Mouse (Mus musculus) midbrain, embryonic 16.5 days (tissue): ENCODE results near the gene Ccnl2. TPM values are rescaled to one million over a fixed set of nuclear protein-coding genes. Genes with fewer than 3 reads are reported as not detected.
A peak's percentile ranks its signal among the peaks of the same experiment; 100 is the strongest.

Source experiments
- ATAC-seq: fragments of 200-750 bp; cut with Nextera tagmentation; 2 replicates; pipeline ENCODE4 v1.8.0; 2017; ENCODE audit warnings: moderate TSS enrichment
- H3K27ac ChIP-seq: fragments of 300-500 bp; sonication (generic); 2 replicates; pipeline ENCODE4 v1.5.1; 2014; ENCODE audit warnings: mild to moderate bottlenecking, low read length, mixed read lengths
- H3K27me3 ChIP-seq: fragments of 300-500 bp; sonication (generic); 2 replicates; pipeline ENCODE4 v1.6.1; 2014; ENCODE audit warnings: low read depth, low read length, mixed read lengths; ENCODE audit not compliant: control insufficient read depth, insufficient read depth
- H3K36me3 ChIP-seq: fragments of 300-500 bp; sonication (generic); 2 replicates; pipeline ENCODE4 v1.6.1; 2014; ENCODE audit warnings: mild to moderate bottlenecking, low read length, moderate library complexity, mixed read lengths; ENCODE audit not compliant: control insufficient read depth, insufficient read depth
- H3K4me1 ChIP-seq: fragments of 300-500 bp; sonication (generic); 2 replicates; pipeline ENCODE4 v1.6.1; 2014; ENCODE audit warnings: mild to moderate bottlenecking, low read length, mixed read lengths; ENCODE audit not compliant: control insufficient read depth, insufficient read depth
- H3K4me2 ChIP-seq: fragments of 300-500 bp; sonication (generic); 2 replicates; pipeline ENCODE4 v1.6.1; 2014; ENCODE audit warnings: mild to moderate bottlenecking, low read length, mixed read lengths
- H3K4me3 ChIP-seq: fragments of 300-500 bp; sonication (generic); 2 replicates; pipeline ENCODE4 v1.5.1; 2014; ENCODE audit warnings: low read depth, mild to moderate bottlenecking, low read length, moderate library complexity, mixed read lengths
- H3K9ac ChIP-seq: fragments of 300-500 bp; sonication (generic); 2 replicates; pipeline ENCODE4 v1.6.1; 2014; ENCODE audit warnings: low read depth, low read length, mixed read lengths
- H3K9me3 ChIP-seq: fragments of 300-500 bp; sonication (generic); replicated peaks from 2 replicates; pipeline ENCODE4 v1.6.1; 2014; ENCODE audit warnings: mild to moderate bottlenecking, low read length, mixed read lengths; ENCODE audit not compliant: control insufficient read depth, poor library complexity, severe bottlenecking
- WGBS: fragments of 180-500 bp; shearing (Covaris S2); extraction: QIAGEN DNeasy Blood & Tissue Kit; methylation state at CpG from one replicate; pipeline ENCODE4 v1.1.7; 2014; 5-methylcytosine and 5-hydroxymethylcytosine counted together
- microRNA-seq: library from miRNA; unstranded; fragments of <30 nt; microRNA quantifications from one replicate; pipeline ENCODE4, GENCODE M21; 2017
- polyA plus RNA-seq: library from polyadenylated mRNA; unstranded; fragments of >200 nt; fragmentation: Nextera tagmentation; extraction: Ambion mirVana; gene quantifications from 2 replicates; pipeline ENCODE4 v1.2.1, GENCODE M21; 2015

Ccnl2 gene
- polyA plus RNA-seq, 1 experiment from 2014 or later, result 148 TPM

GRCm38 (mm10) chr4:155863001-155863400, 50.7 kb downstream of the Ccnl2 start, which contains the start of gene Tas1r3:
Gene Tas1r3 (minus strand): TSS chr4:155863362.
- H3K9ac ChIP-seq, result no peak within 1 kb of the TSS
- peaks cover 34% of the 10 kb centered on the region for H3K36me3 ChIP-seq
- 81% methylated on average over 5 of the region's 5 CpGs for WGBS
- no peaks in the 10 kb centered on the region for H3K9me3 ChIP-seq
- H3K27ac ChIP-seq, result no peak within 1 kb of the TSS
- no peak within 1 kb of the TSS for H3K4me2 ChIP-seq
- no peak within 1 kb of the TSS for H3K4me3 ChIP-seq
- ATAC-seq, result no peak
- peaks cover under 1% of the 10 kb centered on the region for H3K4me1 ChIP-seq
- no peaks in the 10 kb centered on the region for H3K27me3 ChIP-seq

GRCm38 (mm10) chr4:155868614-155869298, 56.5 kb downstream of the Ccnl2 start:
- Histone ChIP-seq H3K4me1 (peaks cover 23% of the 10 kb centered on the region), H3K9ac (peak overlapping the region; percentile 89), H3K27me3 (no peaks in the 10 kb centered on the region), H3K4me3 (peak overlapping the region; percentile 81), H3K9me3 (no peaks in the 10 kb centered on the region), H3K36me3 (peaks cover 15% of the 10 kb centered on the region; the same call in 1 of the 2 replicates), H3K27ac (peak overlapping the region; percentile 25; the same call in 1 of the 2 replicates), H3K4me2 (peak overlapping the region; percentile 89)
- peak; percentile 63 for ATAC-seq
- WGBS, result 9% methylated on average over 22 of the region's 22 CpGs

DNA sequence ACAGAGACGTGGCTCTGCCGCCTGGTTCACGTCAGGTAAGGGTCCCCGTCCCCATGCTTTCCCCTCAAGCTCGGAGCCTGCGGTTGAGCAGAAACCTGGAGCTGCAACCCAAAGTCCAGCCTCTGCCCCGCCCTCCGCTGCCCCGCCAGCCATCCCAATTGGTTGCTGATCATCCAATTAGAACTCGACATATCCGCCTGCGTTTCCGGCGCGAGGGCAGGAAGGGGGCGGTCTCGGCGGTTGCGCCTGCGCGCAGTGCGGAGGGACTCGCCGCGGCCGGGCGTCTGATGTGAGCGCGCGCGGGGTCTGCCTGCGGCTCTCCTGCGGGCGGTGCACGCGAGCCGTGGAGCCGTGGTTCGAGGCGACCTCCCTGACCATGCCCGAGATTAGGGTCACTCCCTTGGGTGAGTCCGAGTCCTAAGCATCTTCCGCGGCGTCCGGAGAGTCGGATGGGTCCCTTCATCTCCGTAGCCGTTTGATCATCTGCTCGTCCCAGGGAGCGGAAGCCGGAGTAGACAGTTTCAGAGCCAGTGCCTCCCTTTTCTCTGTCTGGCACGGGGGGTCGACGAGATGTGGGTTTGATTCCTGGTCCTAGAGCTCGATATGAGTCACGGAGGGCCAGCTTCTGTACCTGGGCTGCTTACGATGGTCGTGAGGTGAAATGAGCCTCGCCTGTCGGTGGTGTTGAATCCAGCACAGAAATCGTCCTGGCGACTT, 57.2 kb downstream of the Ccnl2 start, which contains the start of the genes Cptp and Ints11:
Gene Cptp, minus strand, starts transcription at position 124 of the 717 bp plus-strand sequence.
Gene Ints11, plus strand, starts transcription at position 230 of the 717 bp plus-strand sequence.
- H3K9me3 ChIP-seq, result no peaks in the 10 kb centered on the region
- H3K27ac ChIP-seq, result peak within 1 kb of the TSS; percentile 78
- peaks cover 23% of the 10 kb centered on the region for H3K4me1 ChIP-seq
- no peaks in the 10 kb centered on the region for H3K27me3 ChIP-seq
- under 1% methylated on average over 63 of the region's 63 CpGs for WGBS
- peaks cover 13% of the 10 kb centered on the region; the same call in 1 of the 2 replicates for H3K36me3 ChIP-seq
- peak; percentile 97 for ATAC-seq
- peak within 1 kb of the TSS; percentile 89 for H3K9ac ChIP-seq
- H3K4me3 ChIP-seq, result peak within 1 kb of the TSS; percentile 81
- H3K4me2 ChIP-seq, result peak within 1 kb of the TSS; percentile 89

- H3K27ac ChIP-seq, result no peak overlapping the region
- no peak overlapping the region for H3K4me3 ChIP-seq
- WGBS, result 95% methylated on average over 7 of the region's 7 CpGs
- no peak overlapping the region for H3K4me2 ChIP-seq
- no peaks in the 10 kb centered on the region for H3K9me3 ChIP-seq
- H3K27me3 ChIP-seq, result no peaks in the 10 kb centered on the region
- no peak overlapping the region for H3K9ac ChIP-seq
- H3K4me1 ChIP-seq, result peaks cover 23% of the 10 kb centered on the region
- H3K36me3 ChIP-seq, result peaks cover 10% of the 10 kb centered on the region; the same call in 1 of the 2 replicates
- no peak for ATAC-seq
Measured at GRCm38 (mm10) chr4:155871404-155871803, 59.1 kb downstream of the Ccnl2 start.

Small RNAs within 50 kb of the gene (microRNA-seq; reads per million reads assigned to microRNA genes)
- gene Gm27743, result not detected

Other genes starting within 250 kb of the Ccnl2 start
- gene Slc35e2, start 211.1 kb upstream of the Ccnl2 start, polyA plus RNA-seq, result 14.7 and 15.5 TPM in 2 replicates
- gene Cdk11b, start 187.6 kb upstream of the Ccnl2 start, polyA plus RNA-seq, result 57.2 and 58.9 TPM in 2 replicates
- gene Gm10563, start 167.1 kb upstream of the Ccnl2 start, polyA plus RNA-seq, result not detected in 2 replicates
- gene Mmp23, start 159.1 kb upstream of the Ccnl2 start, polyA plus RNA-seq, result 3.1 and 4.6 TPM in 2 replicates
- gene Mib2, start 143.3 kb upstream of the Ccnl2 start, polyA plus RNA-seq, result 57.3 and 60.9 TPM in 2 replicates
- 11.4 and 12.2 TPM in 2 replicates for gene Fndc10, start 118.1 kb upstream of the Ccnl2 start, polyA plus RNA-seq
- 151 and 153 TPM in 2 replicates for gene Ssu72, start 107.7 kb upstream of the Ccnl2 start, polyA plus RNA-seq
- gene Tmem240, start 77.7 kb upstream of the Ccnl2 start, polyA plus RNA-seq, result 22.0 and 25.3 TPM in 2 replicates
- gene Atad3a, start 51.4 kb upstream of the Ccnl2 start, polyA plus RNA-seq, result 87.9 and 93.2 TPM in 2 replicates
- gene Vwa1, start 37.8 kb upstream of the Ccnl2 start, polyA plus RNA-seq, result 31.0 and 31.5 TPM in 2 replicates
- 0.85 and 1.1 TPM in 2 replicates for gene Tmem88b, start 26.6 kb upstream of the Ccnl2 start, polyA plus RNA-seq
- not detected in 2 replicates for gene Ankrd65, start 22.1 kb upstream of the Ccnl2 start, polyA plus RNA-seq
- gene Mrpl20, start 9.6 kb upstream of the Ccnl2 start, polyA plus RNA-seq, result 243 and 257 TPM in 2 replicates
- 131 and 134 TPM in 2 replicates for gene Aurkaip1, start 18.8 kb downstream of the Ccnl2 start, polyA plus RNA-seq
- gene Mxra8, start 27.2 kb downstream of the Ccnl2 start, polyA plus RNA-seq, result 16.9 and 21.1 TPM in 2 replicates
- gene Dvl1, start 34.9 kb downstream of the Ccnl2 start, polyA plus RNA-seq, result 10.3 and 11.0 TPM in 2 replicates
- gene Tas1r3, start 50.9 kb downstream of the Ccnl2 start, polyA plus RNA-seq, result 0.29 and 0.58 TPM in 2 replicates
- 25.1 and 28.1 TPM in 2 replicates for gene Cptp, start 57.0 kb downstream of the Ccnl2 start, polyA plus RNA-seq
- 75.7 and 78.7 TPM in 2 replicates for gene Ints11, start 57.1 kb downstream of the Ccnl2 start, polyA plus RNA-seq
- 56.3 and 63.9 TPM in 2 replicates for gene Pusl1, start 79.3 kb downstream of the Ccnl2 start, polyA plus RNA-seq
- 77.4 and 78.1 TPM in 2 replicates for gene Acap3, start 79.3 kb downstream of the Ccnl2 start, polyA plus RNA-seq
- 109 and 110 TPM in 2 replicates for gene Ube2j2, start 131.3 kb downstream of the Ccnl2 start, polyA plus RNA-seq
- 6.6 and 7.8 TPM in 2 replicates for gene C1qtnf12, start 149.8 kb downstream of the Ccnl2 start, polyA plus RNA-seq
- gene B3galt6, start 180.2 kb downstream of the Ccnl2 start, polyA plus RNA-seq, result 37.8 and 41.0 TPM in 2 replicates
- gene Sdf4, start 180.4 kb downstream of the Ccnl2 start, polyA plus RNA-seq, result 112 and 114 TPM in 2 replicates
- 0.91 TPM in 1 of 2 replicates, not detected in the other for gene Tnfrsf4, start 201.4 kb downstream of the Ccnl2 start, polyA plus RNA-seq
- 2.0 and 2.4 TPM in 2 replicates for gene Tnfrsf18, start 213.7 kb downstream of the Ccnl2 start, polyA plus RNA-seq
- gene Ttll10, start 246.9 kb downstream of the Ccnl2 start, polyA plus RNA-seq, result not detected in 2 replicates